Mouse (Mus musculus): Measurements from ENCODE around the gene Irf9.

DNA sequence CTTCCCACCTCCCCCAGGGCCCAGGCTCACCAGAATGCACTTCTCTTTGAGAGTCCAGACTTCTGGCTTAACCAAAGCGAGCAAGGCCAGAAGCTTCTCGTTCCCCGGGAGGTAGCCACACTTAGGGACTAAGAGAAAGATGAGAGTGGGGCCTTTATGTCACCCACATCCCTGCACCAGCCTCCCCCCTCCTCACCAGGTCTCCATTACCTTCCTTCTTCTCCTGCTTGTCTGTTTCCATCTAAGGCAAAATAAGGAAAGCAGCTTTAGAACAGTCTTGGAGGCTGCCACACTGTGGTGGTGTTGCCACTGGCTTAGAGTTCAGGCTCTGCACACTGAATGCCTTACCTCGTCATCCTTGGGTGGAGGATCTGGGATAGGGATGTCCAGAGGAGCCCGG is 14.1 kb upstream of the Irf9 start:
- TF ChIP-seq POLR2A (IDR thresholded peaks at IDR 0.05; ENCODE audit: low read depth, low read length) (no peak), CTCF (IDR thresholded peaks at IDR 0.05; ENCODE audit: extremely low read depth, insufficient read depth, insufficient read length, insufficient replicate concordance) (no peak)

All from spleen, adult 2 months (tissue).